Mouse (Mus musculus) kidney, embryonic 15.5 days (tissue): ENCODE measurements around the gene Stxbp4. TPM values are rescaled to one million over a fixed set of nuclear protein-coding genes. Genes with fewer than 3 reads are reported as not detected.

Experiments used
- ATAC-seq: fragments of 200-750 bp; cut with Nextera tagmentation; replicated peaks from 2 replicates; pipeline ENCODE4 v1.8.0; 2017; ENCODE audit warnings: moderate TSS enrichment; ENCODE audit not compliant: low FRiP score
- H3K27ac ChIP-seq: fragments of 300-500 bp; sonication (generic); 2 replicates; pipeline ENCODE4 v1.5.1; 2015; ENCODE audit warnings: mild to moderate bottlenecking, inconsistent platforms
- H3K27me3 ChIP-seq: fragments of 300-500 bp; sonication (generic); 2 replicates; pipeline ENCODE4 v1.6.1; 2015; ENCODE audit warnings: inconsistent platforms
- H3K36me3 ChIP-seq: fragments of 300-500 bp; sonication (generic); 2 replicates; pipeline ENCODE4 v1.6.1; 2015; ENCODE audit warnings: inconsistent platforms
- H3K4me1 ChIP-seq: fragments of 300-500 bp; sonication (generic); 2 replicates; pipeline ENCODE4 v1.6.1; 2015; ENCODE audit warnings: inconsistent platforms
- H3K4me2 ChIP-seq: fragments of 300-500 bp; sonication (generic); 2 replicates; pipeline ENCODE4 v1.6.1; 2015; ENCODE audit warnings: moderate library complexity, mild to moderate bottlenecking, inconsistent platforms
- H3K4me3 ChIP-seq: fragments of 300-500 bp; sonication (generic); replicated peaks from 2 replicates; pipeline ENCODE4 v1.5.1; 2015; ENCODE audit warnings: mild to moderate bottlenecking, inconsistent platforms
- H3K9ac ChIP-seq: fragments of 300-500 bp; sonication (generic); 2 replicates; pipeline ENCODE4 v1.6.1; 2015; ENCODE audit warnings: mild to moderate bottlenecking, inconsistent platforms
- H3K9me3 ChIP-seq: fragments of 300-500 bp; sonication (generic); replicated peaks from 2 replicates; pipeline ENCODE4 v1.6.1; 2016; ENCODE audit warnings: inconsistent platforms
- WGBS: fragments of 180-500 bp; shearing (Covaris S2); methylation state at CpG from one replicate; pipeline ENCODE4 v1.1.7; 2015; ENCODE audit warnings: mixed read lengths; 5-methylcytosine and 5-hydroxymethylcytosine counted together
- polyA plus RNA-seq: library from polyadenylated mRNA; unstranded; fragments of >200 nt; fragmentation: Nextera tagmentation; extraction: Ambion mirVana; gene quantifications from 2 replicates; pipeline ENCODE4 v1.2.1, GENCODE M21; 2015

Stxbp4 gene
- polyA plus RNA-seq, 1 experiment from 2014 or later = 28.0 TPM

- 90% methylated on average over 1 of the region's 1 CpGs for WGBS
- H3K9ac ChIP-seq = no peak overlapping the region
Observed at GRCm38 (mm10) chr11:90590996-90591395, 46.9 kb downstream of the Stxbp4 start.

GRCm38 (mm10) chr11:90586203-90586602, 51.7 kb downstream of the Stxbp4 start:
- ATAC-seq = no peak
- 96% methylated on average over 8 of the region's 8 CpGs for WGBS
- no peak overlapping the region for H3K4me3 ChIP-seq
- no peaks in the 10 kb centered on the region for H3K4me1 ChIP-seq
- H3K27me3 ChIP-seq = no peaks in the 10 kb centered on the region
- no peak overlapping the region for H3K9ac ChIP-seq
- H3K4me2 ChIP-seq = no peak overlapping the region
- 0 out of 2 replicates have a peak, but pooled peaks cover 3% of the 10 kb centered on the region for H3K9me3 ChIP-seq
- no peak overlapping the region for H3K27ac ChIP-seq
- peaks cover 41% of the 10 kb centered on the region for H3K36me3 ChIP-seq

More at GRCm38 (mm10) chr11:90590996-90591395, 46.9 kb downstream of the Stxbp4 start:
- no peak overlapping the region for H3K27ac ChIP-seq
- no peak overlapping the region for H3K4me3 ChIP-seq
- no peak overlapping the region for H3K4me2 ChIP-seq
- peaks cover 55% of the 10 kb centered on the region for H3K36me3 ChIP-seq
- no peaks in the 10 kb centered on the region for H3K27me3 ChIP-seq
- H3K9me3 ChIP-seq = 0 out of 2 replicates have a peak, but pooled peaks cover 3% of the 10 kb centered on the region
- H3K4me1 ChIP-seq = no peaks in the 10 kb centered on the region
- no peak for ATAC-seq

GRCm38 (mm10) chr11:90585754-90586153, 52.1 kb downstream of the Stxbp4 start:
- H3K27ac ChIP-seq = no peak overlapping the region
- no peak overlapping the region for H3K4me2 ChIP-seq
- no peaks in the 10 kb centered on the region for H3K27me3 ChIP-seq
- 89% methylated on average over 2 of the region's 2 CpGs for WGBS
- peaks cover 37% of the 10 kb centered on the region for H3K36me3 ChIP-seq
- ATAC-seq = no peak
- no peak overlapping the region for H3K9ac ChIP-seq
- 0 out of 2 replicates have a peak, but pooled peaks cover 3% of the 10 kb centered on the region for H3K9me3 ChIP-seq
- no peaks in the 10 kb centered on the region for H3K4me1 ChIP-seq
- H3K4me3 ChIP-seq = no peak overlapping the region

- Histone ChIP-seq H3K9me3 (no peaks in the 10 kb centered on the region), H3K36me3 (peaks cover 19% of the 10 kb centered on the region), H3K4me1 (peaks cover 10% of the 10 kb centered on the region), H3K4me3 (no peak overlapping the region), H3K27ac (peak overlapping the region; percentile 54; the same call in 1 of the 2 replicates), H3K27me3 (no peaks in the 10 kb centered on the region), H3K9ac (no peak overlapping the region), H3K4me2 (no peak overlapping the region)
- ATAC-seq = peak; percentile 70
- WGBS = 39% methylated on average over 7 of the region's 7 CpGs
Observed at GRCm38 (mm10) chr11:90577057-90577780, 60.7 kb downstream of the Stxbp4 start.

GRCm38 (mm10) chr11:90576282-90576972, 61.5 kb downstream of the Stxbp4 start:
- no peak overlapping the region for H3K9ac ChIP-seq
- no peak for ATAC-seq
- no peak overlapping the region for H3K4me3 ChIP-seq
- H3K36me3 ChIP-seq = peaks cover 21% of the 10 kb centered on the region
- H3K4me2 ChIP-seq = no peak overlapping the region
- 82% methylated on average over 8 of the region's 8 CpGs for WGBS
- no peak overlapping the region for H3K27ac ChIP-seq
- H3K27me3 ChIP-seq = no peaks in the 10 kb centered on the region
- H3K4me1 ChIP-seq = peaks cover 10% of the 10 kb centered on the region
- no peaks in the 10 kb centered on the region for H3K9me3 ChIP-seq

- H3K9ac ChIP-seq = no peak overlapping the region
- no peak for ATAC-seq
- H3K36me3 ChIP-seq = peaks cover 22% of the 10 kb centered on the region
- H3K9me3 ChIP-seq = no peaks in the 10 kb centered on the region
- 94% methylated on average over 7 of the region's 7 CpGs for WGBS
- H3K4me3 ChIP-seq = no peak overlapping the region
- no peaks in the 10 kb centered on the region for H3K27me3 ChIP-seq
- H3K4me1 ChIP-seq = peaks cover 10% of the 10 kb centered on the region
- H3K27ac ChIP-seq = no peak overlapping the region
- no peak overlapping the region for H3K4me2 ChIP-seq
Observed at GRCm38 (mm10) chr11:90575491-90576048, 62.3 kb downstream of the Stxbp4 start.

- no peak overlapping the region for H3K4me3 ChIP-seq
- H3K36me3 ChIP-seq = peaks cover 23% of the 10 kb centered on the region
- 81% methylated on average over 2 of the region's 2 CpGs for WGBS
- no peaks in the 10 kb centered on the region for H3K9me3 ChIP-seq
- no peak overlapping the region for H3K27ac ChIP-seq
- no peak overlapping the region for H3K4me2 ChIP-seq
- H3K27me3 ChIP-seq = no peaks in the 10 kb centered on the region
- H3K4me1 ChIP-seq = no peaks in the 10 kb centered on the region
- no peak overlapping the region for H3K9ac ChIP-seq
- no peak for ATAC-seq
Observed at GRCm38 (mm10) chr11:90570646-90571259, 67.1 kb downstream of the Stxbp4 start.

GRCm38 (mm10) chr11:90558359-90559047, 79.4 kb downstream of the Stxbp4 start:
- Histone ChIP-seq H3K27ac (no peak overlapping the region), H3K27me3 (no peaks in the 10 kb centered on the region), H3K9ac (no peak overlapping the region), H3K4me2 (0 out of 2 replicates have a peak overlapping the region, but pooled peaks have one; percentile 4), H3K9me3 (no peaks in the 10 kb centered on the region), H3K36me3 (peaks cover 2% of the 10 kb centered on the region; the same call in 1 of the 2 replicates), H3K4me3 (no peak overlapping the region), H3K4me1 (peaks cover 10% of the 10 kb centered on the region)
- 0 out of 2 replicates have a peak, but pooled peaks have one; percentile 12 for ATAC-seq
- 39% methylated on average over 9 of the region's 9 CpGs for WGBS

- no peak overlapping the region for H3K4me3 ChIP-seq
- H3K27me3 ChIP-seq = no peaks in the 10 kb centered on the region
- H3K9ac ChIP-seq = no peak overlapping the region
- H3K36me3 ChIP-seq = peaks cover 2% of the 10 kb centered on the region; the same call in 1 of the 2 replicates
- ATAC-seq = no peak
- WGBS = 66% methylated on average over 4 of the region's 4 CpGs
- no peak overlapping the region for H3K4me2 ChIP-seq
- H3K4me1 ChIP-seq = peaks cover 10% of the 10 kb centered on the region
- no peaks in the 10 kb centered on the region for H3K9me3 ChIP-seq
- H3K27ac ChIP-seq = no peak overlapping the region
Observed at GRCm38 (mm10) chr11:90556517-90556916, 81.4 kb downstream of the Stxbp4 start.

GRCm38 (mm10) chr11:90553963-90554362, 83.9 kb downstream of the Stxbp4 start:
- WGBS = 31% methylated on average over 5 of the region's 5 CpGs

More at GRCm38 (mm10) chr11:90553963-90554362, 83.9 kb downstream of the Stxbp4 start:
- Histone ChIP-seq H3K9me3 (no peaks in the 10 kb centered on the region), H3K4me2 (no peak overlapping the region), H3K27ac (no peak overlapping the region), H3K4me1 (peaks cover 15% of the 10 kb centered on the region), H3K36me3 (no peaks in the 10 kb centered on the region), H3K4me3 (no peak overlapping the region), H3K27me3 (no peaks in the 10 kb centered on the region), H3K9ac (no peak overlapping the region)
- ATAC-seq = no peak
